15 mouse cellular contexts compared by ENCODE assay signal in the genomic region with DNA sequence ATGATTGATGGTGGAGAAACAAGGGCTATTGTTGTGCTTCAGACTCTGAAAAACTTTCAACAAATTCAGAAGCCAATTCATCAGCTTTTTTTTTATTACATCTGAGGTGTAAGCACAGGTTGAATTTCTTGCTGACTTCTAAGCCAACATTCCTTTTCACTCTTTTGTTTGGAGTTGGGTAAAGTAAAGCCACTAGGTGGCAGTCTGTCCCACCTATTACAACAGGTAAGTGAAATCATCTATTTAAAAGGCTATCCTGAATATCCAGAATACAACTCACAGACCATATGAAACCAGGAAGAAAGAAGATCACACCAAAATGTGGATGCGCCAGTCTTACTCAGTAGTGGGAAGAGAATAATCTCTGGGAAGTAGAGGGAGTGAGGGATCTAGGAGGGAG. TPM values are rescaled to one million over a fixed set of nuclear protein-coding genes. Genes with fewer than 3 reads are reported as not detected.
DNase-seq lines count a peak whose midpoint lies in the region; ATAC-seq lines count a peak whose summit lies in the region.
"Had no signal": no experiment of that assay in that cellular context is flagged by ENCODE, and none has a peak within 500 bp of the region (broad histone marks: within the 10 kb centered on the region; RNA-seq: fewer than 3 reads in every experiment).

No protein-coding gene starts in this region.

- no peaks in the 10 kb centered on the region for H3K27me3 ChIP-seq in kidney, embryonic 14.5 days (ENCODE audit: control insufficient read depth, insufficient read depth, low read length)

- H3K4me3 ChIP-seq in kidney, embryonic 14.5 days (ENCODE audit: low read length): no peak overlapping the region

- no peak for ATAC-seq in kidney, embryonic 14.5 days (ENCODE audit: low FRiP score, low TSS enrichment)
- ATAC-seq in granulocyte monocyte progenitor cell, adult 5-6 weeks (replicated peaks; ENCODE audit: poor library complexity, severe bottlenecking): no peak

- no peaks in the 10 kb centered on the region for H3K4me1 ChIP-seq in kidney, embryonic 14.5 days (ENCODE audit: control insufficient read depth, insufficient read depth, low read length)

- H3K4me2 ChIP-seq in kidney, embryonic 14.5 days (replicated peaks; ENCODE audit: low read depth, low read length): no peak overlapping the region

- no peak overlapping the region for H3K9ac ChIP-seq in kidney, embryonic 14.5 days (ENCODE audit: low read depth, low read length)

- H3K27ac ChIP-seq in kidney, embryonic 14.5 days (ENCODE audit: low read depth, low read length): no peak overlapping the region

- no peaks in the 10 kb centered on the region for H3K36me3 ChIP-seq in kidney, embryonic 14.5 days (ENCODE audit: control insufficient read depth, insufficient read depth, low read length)

- H3K9me3 ChIP-seq in kidney, embryonic 14.5 days (ENCODE audit: control insufficient read depth, low read length): no peaks in the 10 kb centered on the region

- peak; percentile 1 for DNase-seq in cerebellum, adult 8-10 months
- no peak for DNase-seq in cerebellum, adult 11-12 months
- peak; percentile 43 for DNase-seq in kidney, adult 9 months
- peak; percentile 11 for DNase-seq in right cerebral cortex, adult 18-20 months
- DNase-seq in right cerebral cortex, postnatal 25 days: no peak
- no peak for DNase-seq in gastrocnemius, adult 18-20 months (ENCODE audit: low spot score)
- DNase-seq: cerebellum, postnatal 25 days had no signal

- WGBS in kidney, embryonic 14.5 days: 73% methylated on average over 1 of the region's 1 CpGs

RNA-seq across cellular contexts. Expression of gene Olfr291, which starts 31.2 kb away (rescaled TPM):
- not detected in 2 replicates for polyA plus RNA-seq in kidney, embryonic 14.5 days (2014; fragmentation: Nextera tagmentation; extraction: Ambion mirVana)
- not detected in 2 replicates for total RNA-seq in granulocyte monocyte progenitor cell, adult 5-6 weeks (2014; fragmentation: Nextera tagmentation)
- total RNA-seq in granulocyte monocyte progenitor cell, adult 5-6 weeks (2017): not detected in 2 replicates
- not detected for total RNA-seq in gastrocnemius, adult 18-20 months (2021)
- total RNA-seq: hematopoietic stem cell, adult 5-6 weeks; monocyte, adult 5-6 weeks had no signal
- polyA plus RNA-seq: gonadal fat pad, adult 2 months; limb, embryonic 11.5 days; lung, embryonic 16.5 days; small intestine, adult 2 months had no signal

Comparison
In these comparisons a context has a peak if more than half of its experiments do, and no peak if none do; other contexts are left out.
1. DNase-seq: peak in cerebellum, adult 8-10 months (single experiment), kidney, adult 9 months (single experiment) and right cerebral cortex, adult 18-20 months (single experiment); none in cerebellum, adult 11-12 months (single experiment), right cerebral cortex, postnatal 25 days (single experiment) and gastrocnemius, adult 18-20 months (single experiment).